Mouse (Mus musculus) CH12.LX (cell line): Measurements from ENCODE around the gene Slc22a17. TPM values are rescaled to one million over a fixed set of nuclear protein-coding genes. Genes with fewer than 3 reads are reported as not detected.

Source experiments
- DNase-seq: peaks from one replicate; pipeline ENCODE4 v3.0.0-alpha.2; 2013; ENCODE audit errors: extremely low read depth
- H3K27ac ChIP-seq: 2 replicates; pipeline ENCODE4 v1.5.1; 2012; ENCODE audit warnings: low read depth, mild to moderate bottlenecking, control low read depth, moderate library complexity; ENCODE audit not compliant: insufficient read depth
- H3K27me3 ChIP-seq: replicated peaks from 2 replicates; pipeline ENCODE3; 2012; ENCODE audit warnings: inconsistent platforms
- H3K36me3 ChIP-seq, 2 experiments: replicated peaks in 1 of 2; 2 replicates each; pipeline versions ENCODE3 to v1.6.1; 2012; ENCODE audit warnings: inconsistent platforms in 1 of 2, low read length in 1 of 2, mild to moderate bottlenecking in 1 of 2, mixed read lengths in 1 of 2, moderate library complexity in 1 of 2; ENCODE audit not compliant: control insufficient read depth in 1 of 2, insufficient read depth in 1 of 2
- H3K4me1 ChIP-seq, 2 experiments: 2 replicates each; pipeline ENCODE4 v1.6.1; 2012; ENCODE audit warnings: inconsistent platforms in 1 of 2, moderate library complexity in 1 of 2; ENCODE audit not compliant: insufficient read depth in 2 of 2, control insufficient read depth in 1 of 2
- H3K4me2 ChIP-seq: 2 replicates; pipeline ENCODE4 v1.6.1; 2012; ENCODE audit warnings: low read depth, mild to moderate bottlenecking, control low read depth; ENCODE audit not compliant: poor library complexity, insufficient read depth, severe bottlenecking
- H3K4me3 ChIP-seq, 3 experiments: fragments of 150-350 bp in 1 of 3; sonication (generic) in 1 of 3; replicated peaks in 1 of 3; 2 replicates each; pipeline versions ENCODE3 to v1.5.1; 2011 to 2012; ENCODE audit warnings: low read depth in 2 of 3, low read length in 2 of 3, mild to moderate bottlenecking in 2 of 3, moderate library complexity in 2 of 3, control low read depth in 1 of 3, improper control_type of control experiment in 1 of 3, inconsistent platforms in 1 of 3, mixed read lengths in 1 of 3; ENCODE audit not compliant: poor library complexity in 1 of 3
- H3K79me2 ChIP-seq: replicated peaks from 2 replicates; pipeline ENCODE4 v1.6.1; 2012; ENCODE audit warnings: mild to moderate bottlenecking, moderate library complexity; ENCODE audit not compliant: control insufficient read depth, poor library complexity, insufficient read depth, severe bottlenecking; ENCODE audit errors: extremely low read depth
- H3K9ac ChIP-seq: 2 replicates; pipeline ENCODE4 v1.6.1; 2012; ENCODE audit warnings: low read depth, mild to moderate bottlenecking, control low read depth, moderate library complexity; ENCODE audit not compliant: insufficient read depth
- H3K9me3 ChIP-seq: replicated peaks from 2 replicates; pipeline ENCODE3; 2012; ENCODE audit warnings: low read length, inconsistent platforms, mixed read lengths
- CHD1 ChIP-seq: IDR thresholded peaks from 2 replicates; pipeline ENCODE4 v1.6.1; 2012; ENCODE audit warnings: low read depth, low read length, improper control_type of control experiment, inconsistent platforms
- CHD2 ChIP-seq: IDR thresholded peaks from 2 replicates; pipeline ENCODE4 v1.6.1; 2011; ENCODE audit warnings: low read length, improper control_type of control experiment
- ELF1 ChIP-seq: IDR thresholded peaks from 2 replicates; pipeline ENCODE4 v1.6.1; 2014; ENCODE audit warnings: low read depth, mild to moderate bottlenecking, inconsistent platforms, low read length, improper control_type of control experiment
- EP300 ChIP-seq: IDR thresholded peaks from 2 replicates; pipeline ENCODE4 v1.6.1; 2011; ENCODE audit warnings: low read length, improper control_type of control experiment
- ETS1 ChIP-seq: conservative IDR thresholded peaks from 2 replicates; pipeline ENCODE4 v1.6.1; 2012; ENCODE audit warnings: low read depth, mild to moderate bottlenecking, inconsistent platforms, low read length, improper control_type of control experiment, moderate library complexity
- GABPA ChIP-seq: IDR thresholded peaks from 2 replicates; pipeline ENCODE4 v1.6.1; 2012; ENCODE audit warnings: low read depth, low read length, improper control_type of control experiment, inconsistent platforms; ENCODE audit not compliant: insufficient replicate concordance
- HCFC1 ChIP-seq: IDR thresholded peaks from 2 replicates; pipeline ENCODE4 v1.6.1; 2012; ENCODE audit warnings: low read depth, mild to moderate bottlenecking, inconsistent platforms, low read length, improper control_type of control experiment
- IRF4 ChIP-seq: IDR thresholded peaks from 2 replicates; pipeline ENCODE4 v1.6.1; 2014; ENCODE audit warnings: low read depth, mild to moderate bottlenecking, inconsistent platforms, low read length, improper control_type of control experiment
- JUN ChIP-seq: IDR thresholded peaks from 2 replicates; pipeline ENCODE4 v1.6.1; 2011; ENCODE audit warnings: low read depth, mild to moderate bottlenecking, low read length, improper control_type of control experiment, moderate library complexity; ENCODE audit not compliant: insufficient read depth
- MAX ChIP-seq: IDR thresholded peaks from 2 replicates; pipeline ENCODE4 v1.6.1; 2011; ENCODE audit warnings: low read length, improper control_type of control experiment
- MAZ ChIP-seq: IDR thresholded peaks from 2 replicates; pipeline ENCODE4 v1.6.1; 2012; ENCODE audit warnings: low read depth, mild to moderate bottlenecking, inconsistent platforms, low read length, improper control_type of control experiment, moderate library complexity
- MXI1 ChIP-seq: IDR thresholded peaks from 2 replicates; pipeline ENCODE4 v1.6.1; 2011; ENCODE audit warnings: mild to moderate bottlenecking, low read depth, low read length, improper control_type of control experiment
- NELFE ChIP-seq: IDR thresholded peaks from 2 replicates; pipeline ENCODE4 v1.6.1; 2011; ENCODE audit warnings: low read depth, low read length, improper control_type of control experiment
- NRF1 ChIP-seq: IDR thresholded peaks from 2 replicates; pipeline ENCODE4 v1.6.1; 2014; ENCODE audit warnings: low read depth, mild to moderate bottlenecking, inconsistent platforms, low read length, improper control_type of control experiment, moderate library complexity
- POLR2AphosphoS2 ChIP-seq: IDR thresholded peaks from 2 replicates; pipeline ENCODE4 v1.6.1; 2011; ENCODE audit warnings: low read depth, low read length, improper control_type of control experiment
- SIN3A ChIP-seq: IDR thresholded peaks from 2 replicates; pipeline ENCODE4 v1.6.1; 2012; ENCODE audit warnings: low read length, improper control_type of control experiment, inconsistent platforms
- SMC3 ChIP-seq: IDR thresholded peaks from 2 replicates; pipeline ENCODE4 v1.6.1; 2011; ENCODE audit warnings: low read depth, low read length, improper control_type of control experiment
- TBP ChIP-seq: conservative IDR thresholded peaks from 2 replicates; pipeline ENCODE4 v1.6.1; 2011; ENCODE audit warnings: low read depth, low read length, improper control_type of control experiment
- TCF12 ChIP-seq: IDR thresholded peaks from 2 replicates; pipeline ENCODE4 v1.6.1; 2014; ENCODE audit warnings: low read depth, mild to moderate bottlenecking, inconsistent platforms, low read length, improper control_type of control experiment
- ZC3H11A ChIP-seq: IDR thresholded peaks from 2 replicates; pipeline ENCODE4 v1.6.1; 2012; ENCODE audit warnings: low read depth, mild to moderate bottlenecking, inconsistent platforms, low read length, improper control_type of control experiment
- ZMIZ1 ChIP-seq: IDR thresholded peaks from 2 replicates; pipeline ENCODE4 v1.6.1; 2012; ENCODE audit warnings: low read depth, mild to moderate bottlenecking, inconsistent platforms, low read length, improper control_type of control experiment
- dilution Hi-C: fragments of 300-500 bp; cut with MboI; formaldehyde crosslinking; loops from 2 replicates; pipeline ENCODE4 v1.14.3; 2020; ENCODE audit warnings: low sequenced_read_pairs; ENCODE audit not compliant: extremely low pct_unique_long_range_greater_than_20kb, extremely low pct_ligation_motif_present
- in situ Hi-C: fragments of 300-500 bp; cut with MboI; formaldehyde crosslinking; loops from 3 replicates; pipeline ENCODE4 v1.14.3; 2019; ENCODE audit warnings: low sequenced_read_pairs, low pct_ligation_motif_present, low pct_unique_long_range_greater_than_20kb, mixed read lengths
- polyA plus RNA-seq: library from polyadenylated mRNA; unstranded; fragments of >175 nt; gene quantifications from 2 replicates; pipeline ENCODE4 v1.2.1, GENCODE M21; 2012; ENCODE audit warnings: low read depth; ENCODE audit not compliant: insufficient read length
- total RNA-seq, 2 experiments: library from RNA; depleted of rRNA; stranded (reverse); fragments of 300-350 nt in 1 of 2; fragments of >200 nt in 1 of 2; gene quantifications; 2 replicates each; pipeline ENCODE4 v1.2.3; 2012 to 2014

The Slc22a17 gene
- total and polyA plus RNA-seq, 3 experiments: 0.04 to 1.1 (median 0.34) TPM

- Histone ChIP-seq H3K27ac (no peak overlapping the region), H3K27me3 (peaks cover 50% of the 10 kb centered on the region)
- dilution Hi-C loops: no loop called here
These were observed 29.5 kb upstream of the Slc22a17 start for GRCm38 (mm10) chr14:54942479-54942878.

GRCm38 (mm10) chr14:54941024-54941978, 28.4 kb upstream of the Slc22a17 start:
- Histone ChIP-seq H3K4me3 (no peak overlapping the region), H3K36me3 (no peaks in the 10 kb centered on the region), H3K79me2 (no peaks in the 10 kb centered on the region), H3K27me3 (peaks cover 54% of the 10 kb centered on the region), H3K27ac (no peak overlapping the region), H3K9ac (no peak overlapping the region), H3K9me3 (no peaks in the 10 kb centered on the region), H3K4me1 (peaks cover 6 to 14% of the 10 kb centered on the region in 2 experiments), H3K4me2 (no peak overlapping the region)
- dilution Hi-C loops: no loop called here
- DNase-seq: no peak
- TF ChIP-seq ZC3H11A (no peak), EP300 (no peak), MAZ (no peak), CHD2 (no peak), SIN3A (no peak), NRF1 (no peak), JUN (no peak), MXI1 (no peak), MAX (no peak), IRF4 (no peak), SMC3 (no peak), CHD1 (no peak), ETS1 (no peak), NELFE (no peak), POLR2AphosphoS2 (no peak), TBP (no peak), GABPA (no peak), ZMIZ1 (no peak), ELF1 (no peak)
- in situ Hi-C loops: no loop called here

More at GRCm38 (mm10) chr14:54942479-54942878, 29.5 kb upstream of the Slc22a17 start:
- peaks cover 7 to 20% of the 10 kb centered on the region in 2 experiments for H3K4me1 ChIP-seq
- no peak overlapping the region for H3K4me2 ChIP-seq
- H3K36me3 ChIP-seq: no peaks in the 10 kb centered on the region
- H3K79me2 ChIP-seq: no peaks in the 10 kb centered on the region
- H3K4me3 ChIP-seq: no peak overlapping the region
- in situ Hi-C loops: no loop called here
- no peak for DNase-seq
- no peak for TF ChIP-seq TCF12
- no peak for TF ChIP-seq ETS1
- no peak for TF ChIP-seq MAX
- no peak for TF ChIP-seq HCFC1
- TF ChIP-seq, all 38 proteins: peak for 0
- Histone ChIP-seq H3K9ac (no peak overlapping the region), H3K9me3 (no peaks in the 10 kb centered on the region)
